ENCODE assay signal across 8 mouse cellular contexts in genomic region chr15:100537913-100538312, GRCm38 (mm10). TPM values are rescaled to one million over a fixed set of nuclear protein-coding genes. Genes with fewer than 3 reads are reported as not detected.
DNase-seq lines count a peak whose midpoint lies in the region; ATAC-seq and TF ChIP-seq lines count a peak whose summit lies in the region.

No protein-coding gene starts in this region.

- H3K9me3 ChIP-seq in forebrain, postnatal 0 days (ENCODE audit: low read length), result no peaks in the 10 kb centered on the region
- no peaks in the 10 kb centered on the region for H3K9me3 ChIP-seq in forebrain, embryonic 16.5 days (ENCODE audit: control insufficient read depth, low read length)
- no peaks in the 10 kb centered on the region for H3K9me3 ChIP-seq in lung, embryonic 14.5 days (ENCODE audit: low read depth, low read length)

- no peak for TF ChIP-seq POLR2A in lung, adult 2 months (IDR thresholded peaks at IDR 0.05; ENCODE audit: borderline replicate concordance, extremely low read depth, low read depth, low read length)

- H3K4me3 ChIP-seq in forebrain, postnatal 0 days (ENCODE audit: low read depth, low read length), result no peak overlapping the region
- H3K4me3 ChIP-seq in forebrain, embryonic 16.5 days (replicated peaks; ENCODE audit: low read length), result no peak overlapping the region
- H3K4me3 ChIP-seq in lung, embryonic 14.5 days (ENCODE audit: low read depth, low read length), result no peak overlapping the region
- H3K4me3 ChIP-seq in lung, adult 2 months (replicated peaks; ENCODE audit: extremely low read depth, low read depth, low read length), result no peak overlapping the region

- H3K27me3 ChIP-seq in forebrain, postnatal 0 days (ENCODE audit: insufficient read depth, low read length), result no peaks in the 10 kb centered on the region
- H3K27me3 ChIP-seq in forebrain, embryonic 16.5 days (replicated peaks; ENCODE audit: control insufficient read depth, insufficient read depth, low read length), result no peaks in the 10 kb centered on the region
- no peaks in the 10 kb centered on the region for H3K27me3 ChIP-seq in lung, embryonic 14.5 days (ENCODE audit: insufficient read depth, low read length)

- H3K9ac ChIP-seq in forebrain, postnatal 0 days, result no peak overlapping the region
- H3K9ac ChIP-seq in forebrain, embryonic 16.5 days (replicated peaks; ENCODE audit: low read depth, low read length), result no peak overlapping the region
- H3K9ac ChIP-seq in lung, embryonic 14.5 days, result no peak overlapping the region

- peak; percentile 50 for DNase-seq in forebrain, postnatal 0 days
- DNase-seq in lung, embryonic 14.5 days, result peak; percentile 83
- DNase-seq in lung, adult 2 months, result no peak
- DNase-seq in c-Kit-positive CD71-positive TER-119-positive erythroid progenitor cells, embryonic 14.5 days (ENCODE audit: low spot score), result peak; percentile 61
- DNase-seq in lung, postnatal 25 days (ENCODE audit: low spot score), result peak; percentile 75
- DNase-seq in frontal cortex, postnatal 36 days (ENCODE audit: low spot score in 2 of 2), result no peak
- DNase-seq in urinary bladder, adult 2 months (ENCODE audit: low spot score), result no peak

- 91% methylated on average over 6 of the region's 6 CpGs for whole genome bisulfite sequencing in forebrain, postnatal 0 days
- 91% methylated on average over 6 of the region's 6 CpGs for WGBS in forebrain, embryonic 16.5 days
- 83% methylated on average over 6 of the region's 6 CpGs for WGBS in lung, embryonic 14.5 days
- WGBS in lung, adult 2 months, result 81% methylated on average over 6 of the region's 6 CpGs

- H3K4me1 ChIP-seq in forebrain, postnatal 0 days (ENCODE audit: insufficient read depth), result no peaks in the 10 kb centered on the region
- no peaks in the 10 kb centered on the region for H3K4me1 ChIP-seq in forebrain, embryonic 16.5 days (replicated peaks; ENCODE audit: control insufficient read depth, insufficient read depth, low read length)
- no peaks in the 10 kb centered on the region for H3K4me1 ChIP-seq in lung, embryonic 14.5 days (ENCODE audit: insufficient read depth)
- no peaks in the 10 kb centered on the region for H3K4me1 ChIP-seq in lung, adult 2 months (ENCODE audit: control insufficient read depth, insufficient read depth, low read length)

- no peak overlapping the region for H3K27ac ChIP-seq in forebrain, postnatal 0 days (ENCODE audit: low read depth, low read length)
- no peak overlapping the region for H3K27ac ChIP-seq in forebrain, embryonic 16.5 days (ENCODE audit: low read length)
- no peak overlapping the region for H3K27ac ChIP-seq in lung, embryonic 14.5 days (ENCODE audit: low read depth)

- H3K4me2 ChIP-seq in forebrain, postnatal 0 days (ENCODE audit: low read depth), result no peak overlapping the region
- H3K4me2 ChIP-seq in forebrain, embryonic 16.5 days (ENCODE audit: low read length), result no peak overlapping the region
- H3K4me2 ChIP-seq in lung, embryonic 14.5 days, result no peak overlapping the region

- peak; percentile 57 for TF ChIP-seq CTCF in forebrain, postnatal 0 days (IDR thresholded peaks at IDR 0.05; ENCODE audit: low read depth)
- TF ChIP-seq CTCF in lung, embryonic 14.5 days (IDR thresholded peaks at IDR 0.05; ENCODE audit: low read depth), result peak; percentile 54
- TF ChIP-seq CTCF in lung, adult 2 months (IDR thresholded peaks at IDR 0.05; ENCODE audit: insufficient read depth, low read length), result no peak

- peaks cover 4% of the 10 kb centered on the region; the same call in 1 of the 2 replicates for H3K36me3 ChIP-seq in forebrain, postnatal 0 days (ENCODE audit: insufficient read depth)
- no peaks in the 10 kb centered on the region for H3K36me3 ChIP-seq in forebrain, embryonic 16.5 days (ENCODE audit: control insufficient read depth, insufficient read depth)
- H3K36me3 ChIP-seq in lung, embryonic 14.5 days (ENCODE audit: insufficient read depth), result peaks cover 17% of the 10 kb centered on the region; the same call in 1 of the 2 replicates

- no peak for ATAC-seq in forebrain, postnatal 0 days
- no peak for ATAC-seq in forebrain, embryonic 16.5 days
- no peak for ATAC-seq in lung, embryonic 14.5 days (ENCODE audit: insufficient read depth)

RNA-seq across cellular contexts. Expression of gene Tfcp2, which starts 13.9 kb away (rescaled TPM):
- total RNA-seq in forebrain, postnatal 0 days (2014; rRNA removed), result 25.5 and 34.5 TPM in 2 replicates
- 18.2 and 29.0 TPM in 2 replicates for polyA plus RNA-seq in forebrain, postnatal 0 days (2015; fragmentation: Nextera tagmentation; extraction: Ambion mirVana)
- polyA plus RNA-seq in forebrain, embryonic 16.5 days (2015; fragmentation: Nextera tagmentation; extraction: Ambion mirVana), result 30.7 and 35.1 TPM in 2 replicates
- 23.0 and 25.5 TPM in 2 replicates for polyA plus RNA-seq in lung, embryonic 14.5 days (2014; fragmentation: Nextera tagmentation; extraction: Ambion mirVana)
- 7.7 and 8.2 TPM in 2 replicates for polyA plus RNA-seq in lung, adult 2 months (2012; rRNA removed)
- polyA plus RNA-seq in urinary bladder, adult 2 months (2012; rRNA removed), result 14.4 and 15.4 TPM in 2 replicates

RNA-seq across cellular contexts. Expression of gene Csrnp2, which starts 42.6 kb away (rescaled TPM):
- 56.8 and 67.1 TPM in 2 replicates for total RNA-seq in forebrain, postnatal 0 days (2014; rRNA removed)
- 29.4 and 36.3 TPM in 2 replicates for polyA plus RNA-seq in forebrain, postnatal 0 days (2015; fragmentation: Nextera tagmentation; extraction: Ambion mirVana)
- 56.3 and 56.9 TPM in 2 replicates for polyA plus RNA-seq in forebrain, embryonic 16.5 days (2015; fragmentation: Nextera tagmentation; extraction: Ambion mirVana)
- polyA plus RNA-seq in lung, embryonic 14.5 days (2014; fragmentation: Nextera tagmentation; extraction: Ambion mirVana), result 15.7 and 18.0 TPM in 2 replicates
- 2.8 and 3.0 TPM in 2 replicates for polyA plus RNA-seq in lung, adult 2 months (2012; rRNA removed)
- 3.2 and 3.8 TPM in 2 replicates for polyA plus RNA-seq in urinary bladder, adult 2 months (2012; rRNA removed)

Comparison
In these comparisons a context has a peak if more than half of its experiments do, and no peak if none do; other contexts are left out.
1. DNase-seq: peak in forebrain, postnatal 0 days (single experiment), lung, embryonic 14.5 days (single experiment), c-Kit-positive CD71-positive TER-119-positive erythroid progenitor cells, embryonic 14.5 days (single experiment) and lung, postnatal 25 days (single experiment); none in lung, adult 2 months (single experiment), frontal cortex, postnatal 36 days (0 of 2) and urinary bladder, adult 2 months (single experiment).